Mouse (Mus musculus) ovary, postnatal 10 days (tissue): ENCODE data around the gene Ptpn11.
"Not testable (repeated sequence)": the region's sequence is repeated elsewhere in the genome, so short reads cannot be mapped to it uniquely, and the experiment has no call there.

Experiments used
- DNase-seq: peaks from one replicate; pipeline ENCODE4 v3.0.0; 2022; ENCODE audit warnings: low spot score

The Ptpn11 gene

GRCm38 (mm10) chr5:121190836-121191583, at the start of gene Ptpn11:
Gene Ptpn11 (minus strand): TSS chr5:121191397.
- DNase-seq: peak; percentile 70

GRCm38 (mm10) chr5:121239846-121240245, 48.6 kb upstream of the Ptpn11 start:
- DNase-seq: no peak

DNA sequence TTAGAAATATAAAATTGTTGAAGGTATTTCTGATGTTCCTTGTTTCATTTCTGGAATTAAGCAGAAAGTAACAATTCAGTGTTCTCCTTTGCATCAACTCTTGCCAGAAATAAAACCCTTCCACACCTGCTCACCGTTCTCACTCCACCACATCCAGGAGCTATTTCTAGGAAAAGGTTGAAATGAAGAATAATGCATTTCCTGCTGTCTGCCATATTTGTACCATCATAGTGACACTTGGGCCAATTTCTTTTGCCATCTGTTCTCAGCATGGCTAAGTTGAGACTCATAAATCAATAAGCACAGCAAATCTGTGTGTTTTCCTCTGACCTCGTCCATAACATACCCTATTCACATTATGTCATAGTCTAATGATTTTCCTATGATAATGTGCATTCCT, 47.0 kb upstream of the Ptpn11 start:
- no peak for DNase-seq

DNA sequence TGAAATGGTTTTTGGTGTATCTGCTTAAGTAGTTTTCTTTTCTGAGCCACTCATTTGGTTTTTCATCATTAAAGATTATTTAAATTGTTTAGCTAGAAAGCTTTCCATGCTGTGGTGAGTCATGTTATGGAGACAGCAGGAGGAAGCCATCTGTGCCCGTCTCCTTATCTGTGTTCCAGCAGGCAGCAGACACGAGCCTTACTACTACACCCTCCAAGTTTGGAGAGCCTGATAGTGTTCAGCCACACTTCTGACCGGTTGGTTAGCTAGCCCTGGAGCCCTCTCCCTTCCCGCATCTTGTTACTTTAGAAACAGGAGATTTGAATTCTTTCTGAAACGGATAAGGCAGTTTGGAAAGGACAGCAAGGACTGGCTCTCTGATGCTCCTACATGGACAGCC, 45.0 kb upstream of the Ptpn11 start:
- DNase-seq: no peak

DNA sequence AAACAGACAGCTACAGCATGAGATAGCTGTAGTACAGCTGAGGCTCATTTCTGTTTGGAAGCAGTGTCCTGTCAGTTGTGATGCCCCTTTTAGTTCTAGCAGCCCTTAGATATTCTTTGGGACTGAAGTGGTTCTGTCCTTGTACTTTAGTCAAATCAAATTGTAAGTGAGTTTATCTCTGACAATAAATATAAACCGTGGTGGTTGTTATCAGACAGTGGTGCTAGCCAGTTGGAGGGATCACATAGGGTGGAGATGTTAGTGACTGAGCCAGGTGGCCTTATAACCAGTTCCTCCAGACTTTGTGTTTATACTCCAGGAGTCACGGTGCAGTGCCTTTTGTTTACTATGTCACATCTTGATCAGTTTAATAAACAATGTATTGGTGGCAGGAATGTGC, 42.5 kb upstream of the Ptpn11 start:
- DNase-seq: no peak

GRCm38 (mm10) chr5:121232789-121233188, 41.6 kb upstream of the Ptpn11 start:
- no peak for DNase-seq

DNA sequence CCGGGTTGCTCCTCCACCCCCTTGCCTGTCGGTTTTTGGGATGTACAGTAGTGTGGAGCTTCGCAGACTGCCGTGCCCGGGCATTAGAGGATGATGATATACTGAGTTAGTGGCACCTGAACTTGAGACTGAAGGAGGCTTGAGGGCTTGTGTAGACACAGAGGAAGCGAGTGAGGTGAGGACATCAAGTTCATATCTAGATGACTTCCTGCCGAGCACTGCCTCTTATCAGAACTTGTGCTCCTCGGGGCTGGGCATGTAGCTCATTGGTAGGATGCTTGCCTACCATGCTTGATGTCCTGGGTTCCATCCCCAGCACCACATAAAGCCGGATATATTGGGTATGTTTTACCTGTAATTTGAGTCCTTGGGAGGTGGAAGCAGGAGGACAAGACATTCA, 39.6 kb upstream of the Ptpn11 start:
- no peak for DNase-seq

DNA sequence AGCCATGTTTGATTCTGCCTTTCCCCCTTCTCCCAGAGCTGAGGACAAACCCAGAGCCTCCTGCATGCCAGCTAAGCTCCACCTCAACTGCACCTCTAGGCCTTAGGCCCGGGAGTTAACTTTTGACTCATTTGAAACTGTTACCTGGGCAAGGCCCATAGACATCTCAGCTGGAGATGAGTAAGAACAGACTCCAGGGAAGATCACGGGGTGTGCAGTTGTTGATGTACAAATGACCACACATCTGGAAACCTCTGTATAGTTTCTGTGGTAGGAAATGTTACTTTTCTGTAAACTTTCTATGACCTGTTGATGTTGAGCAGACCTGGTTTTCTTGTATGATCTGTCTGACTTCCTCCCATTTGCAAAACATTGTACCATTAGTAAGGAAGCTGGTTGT, 38.0 kb upstream of the Ptpn11 start:
- no peak for DNase-seq

GRCm38 (mm10) chr5:121227330-121227729, 36.1 kb upstream of the Ptpn11 start:
- not testable (repeated sequence) for DNase-seq

DNA sequence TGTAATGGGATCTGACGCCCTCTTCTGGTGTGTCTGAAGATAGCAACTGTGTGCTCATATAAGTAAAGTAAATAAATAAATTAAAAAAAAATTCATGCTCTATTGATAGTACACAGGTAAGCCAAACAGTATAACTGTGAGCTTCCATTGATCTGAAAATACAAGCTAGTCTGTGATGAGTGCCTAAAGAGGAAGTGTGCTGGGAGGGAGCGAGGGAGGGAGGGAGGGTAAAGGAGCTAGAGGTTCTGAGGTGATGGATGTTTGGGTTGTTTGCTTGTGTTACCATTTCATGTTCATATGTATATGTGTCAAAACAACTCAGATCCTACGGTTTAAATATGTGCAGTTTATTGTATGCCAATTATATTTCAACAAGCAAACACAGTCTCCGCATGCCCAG, 35.6 kb upstream of the Ptpn11 start:
- no peak for DNase-seq

GRCm38 (mm10) chr5:121226406-121226805, 35.2 kb upstream of the Ptpn11 start:
- DNase-seq: no peak

GRCm38 (mm10) chr5:121225854-121226253, 34.7 kb upstream of the Ptpn11 start:
- no peak for DNase-seq

DNA sequence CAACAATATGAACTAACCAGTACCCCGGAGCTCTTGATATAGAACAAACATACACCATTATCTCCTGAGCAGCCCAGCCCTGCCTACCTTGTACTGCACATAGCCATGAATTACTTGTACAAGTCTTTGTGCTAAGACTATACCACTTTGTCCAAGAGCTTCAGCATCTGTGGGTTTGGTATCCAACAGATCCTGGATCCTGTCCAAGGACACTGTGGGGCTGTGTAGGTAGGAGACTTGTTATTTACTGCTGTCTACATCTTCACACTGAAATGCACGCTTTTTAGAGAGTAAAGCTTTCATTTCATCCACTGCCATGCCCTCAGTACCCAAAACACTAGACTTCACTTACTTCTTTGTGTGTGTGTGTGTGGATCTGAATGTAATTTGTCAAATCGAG, 33.7 kb upstream of the Ptpn11 start:
- no peak for DNase-seq

GRCm38 (mm10) chr5:121224020-121224419, 32.8 kb upstream of the Ptpn11 start:
- DNase-seq: not testable (repeated sequence)

DNA sequence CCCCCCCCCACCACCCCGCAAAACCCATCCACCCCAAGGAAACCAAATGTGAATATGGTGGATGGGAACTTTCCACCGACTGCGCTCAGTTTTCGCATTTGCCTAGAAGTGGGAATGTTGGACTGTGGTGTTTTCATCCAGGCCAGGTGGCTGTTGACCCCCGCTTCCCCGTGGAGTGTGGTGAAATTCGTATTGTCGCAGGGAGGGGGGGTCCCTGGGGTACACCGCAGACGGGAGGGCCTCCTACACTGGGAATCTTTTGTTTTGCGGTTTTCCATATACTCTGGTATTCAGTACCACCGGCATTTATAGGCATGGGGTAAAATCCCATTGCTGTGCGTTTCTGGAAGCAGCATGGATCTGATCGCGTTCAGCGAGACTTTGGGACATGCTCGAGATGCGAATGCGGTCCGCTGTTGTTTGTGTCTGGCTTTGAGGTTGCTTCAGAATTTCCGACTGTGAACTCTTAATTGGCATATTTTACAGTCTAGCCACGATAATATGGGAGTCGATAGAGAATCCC, 30.2 kb upstream of the Ptpn11 start:
- DNase-seq: no peak

GRCm38 (mm10) chr5:121220732-121221301, 29.6 kb upstream of the Ptpn11 start:
- DNase-seq: no peak

DNA sequence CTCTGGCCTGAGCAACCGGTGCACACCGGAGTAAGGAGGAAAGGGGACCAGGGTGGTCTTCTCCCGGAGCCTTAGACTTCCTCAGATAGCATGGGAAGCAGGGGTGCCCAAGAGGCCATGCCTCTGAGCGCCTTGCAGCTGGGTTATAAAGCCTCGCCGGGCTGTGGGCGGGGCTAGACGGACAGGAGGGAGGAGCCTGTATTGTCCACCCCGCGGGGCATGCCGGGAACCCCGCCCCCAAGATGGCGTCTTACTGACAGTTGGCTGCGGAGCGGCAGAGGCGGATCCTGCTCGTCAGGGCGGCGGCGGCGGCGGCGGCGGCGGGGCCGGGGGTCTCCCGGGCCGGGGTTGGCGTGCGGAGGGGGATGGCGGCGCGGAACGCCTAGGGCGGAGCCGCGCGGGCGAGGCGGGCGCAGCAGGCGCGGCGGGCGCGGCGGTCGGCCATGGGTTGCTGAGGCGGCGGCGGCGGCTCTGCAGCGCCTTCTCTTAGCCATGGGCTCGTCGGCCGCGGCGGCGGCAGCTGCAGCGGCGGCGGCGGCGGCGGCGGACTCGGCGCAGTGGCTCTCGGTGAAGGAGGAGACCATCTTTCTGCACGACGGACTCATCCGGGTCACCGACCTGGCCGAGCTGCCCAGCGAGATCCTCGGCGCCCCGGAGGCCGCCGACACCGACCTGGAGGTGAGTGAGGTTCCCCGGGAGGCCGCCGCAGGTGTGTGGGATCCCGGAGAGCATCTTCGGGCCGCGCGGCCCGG, 29.0 kb upstream of the Ptpn11 start, which contains the start of gene Hectd4:
Gene Hectd4, plus strand, starts transcription at position 240 of the 752 bp plus-strand sequence.
- DNase-seq: peak; percentile 95

- DNase-seq: no peak
Observed at GRCm38 (mm10) chr5:121219190-121219589, 28.0 kb upstream of the Ptpn11 start.

- no peak for DNase-seq
Observed at GRCm38 (mm10) chr5:121217313-121217634, 26.1 kb upstream of the Ptpn11 start.

- DNase-seq: not testable (repeated sequence)
Observed at GRCm38 (mm10) chr5:121216584-121217312, 25.6 kb upstream of the Ptpn11 start.

- no peak for DNase-seq
Observed at GRCm38 (mm10) chr5:121216126-121216446, 24.9 kb upstream of the Ptpn11 start.

DNA sequence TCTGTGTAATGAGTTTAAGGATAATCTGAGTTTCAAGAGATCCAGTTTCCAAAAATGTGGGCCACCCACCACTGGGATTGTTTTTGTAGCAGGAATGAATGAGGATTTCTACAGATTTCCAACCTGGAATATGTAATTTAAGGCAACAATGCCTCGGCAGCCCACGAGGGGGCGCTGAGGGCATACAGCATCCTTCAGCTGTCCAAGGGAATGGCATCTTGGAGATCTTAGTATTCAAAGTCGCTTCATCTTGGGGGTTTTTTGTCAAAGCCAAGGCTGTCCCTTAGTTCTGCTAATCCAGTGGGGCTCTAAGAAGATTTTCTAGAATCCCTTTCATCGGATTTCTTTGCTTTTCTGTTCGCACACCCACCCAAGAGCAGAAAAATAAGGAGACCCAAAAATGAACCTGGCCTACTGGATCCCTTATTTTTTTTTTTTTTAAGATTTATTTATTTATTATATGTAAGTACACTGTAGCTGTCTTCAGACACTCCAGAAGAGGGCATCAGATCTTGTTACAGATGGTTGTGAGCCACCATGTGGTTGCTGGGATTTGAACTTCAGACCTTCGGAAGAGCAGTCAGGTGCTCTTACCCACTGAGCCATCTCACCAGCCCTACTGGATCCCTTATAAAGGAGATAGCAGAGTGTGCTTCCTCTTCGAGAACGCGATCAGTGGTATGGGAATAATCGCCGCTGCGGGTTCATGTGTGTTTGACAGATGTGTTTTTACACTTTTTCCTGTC, 24.4 kb upstream of the Ptpn11 start:
- DNase-seq: peak; percentile 32
